Mouse (Mus musculus) Patski (cell line): ENCODE results near the gene Olfml2a. TPM values are rescaled to one million over a fixed set of nuclear protein-coding genes. Genes with fewer than 3 reads are reported as not detected.
A peak's percentile ranks its signal among the peaks of the same experiment; 100 is the strongest.

ENCODE experiments used
- ATAC-seq: fragments of 100-300 bp; one replicate; pipeline ENCODE4 v1.8.0; 2021
- CTCF ChIA-PET: fragments of 350-600 bp; sonication (Branson Sonifier 250); formaldehyde crosslinking; loops from one replicate; lab custom pipeline; 2022; ENCODE audit warnings: inconsistent platforms; lab: Charles Lee
- POLR2A ChIA-PET: fragments of 350-600 bp; sonication (Branson Sonifier 250); formaldehyde crosslinking; loops from one replicate; lab custom pipeline; 2022; ENCODE audit warnings: antibody characterized with exemption, inconsistent platforms; lab: Charles Lee
- DNase-seq: peaks from one replicate; pipeline ENCODE4 v3.0.0-alpha.2; 2011; ENCODE audit warnings: low read depth, low spot score
- H3K27me3 ChIP-seq: fragments of 371-371 bp; one replicate; pipeline ENCODE4 v1.5.1; 2021
- CTCF ChIP-seq: fragments of 100-300 bp; IDR thresholded peaks from one replicate; pipeline ENCODE4 v1.5.1; 2021
- in situ Hi-C: fragments of 300-500 bp; cut with MboI; formaldehyde crosslinking; loops from 3 replicates; pipeline ENCODE4 v1.11.1; 2018; ENCODE audit warnings: low pct_unique_long_range_greater_than_20kb, mixed read lengths
- polyA plus RNA-seq: library from polyadenylated mRNA; unstranded; gene quantifications from one replicate; pipeline ENCODE4 v1.2.3, GENCODE M21; 2021

Olfml2a gene
- polyA plus RNA-seq, 1 experiment from 2014 or later: 0.01 TPM

DNA sequence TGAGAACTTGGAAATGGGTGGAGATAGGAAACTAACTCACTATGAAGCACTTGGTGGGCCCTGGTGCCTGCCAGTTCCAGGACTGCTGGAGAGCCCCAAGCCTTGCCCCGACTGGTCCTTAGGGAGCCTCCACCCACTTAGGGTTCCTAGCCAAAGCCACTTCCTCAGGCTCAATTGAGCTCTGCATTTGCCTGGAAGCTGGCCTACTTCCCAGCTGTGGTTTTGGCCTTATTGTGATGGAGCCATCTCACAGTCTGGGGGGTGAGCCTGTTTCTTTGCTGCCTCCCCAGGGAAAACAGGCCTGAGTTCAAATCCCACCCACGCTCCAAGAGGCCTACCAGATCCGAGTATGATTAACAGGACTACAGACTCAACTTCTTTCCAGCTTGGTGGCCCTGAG, 54.8 kb downstream of the Olfml2a start:
- in situ Hi-C loops: no loop called here
- ATAC-seq: no peak
- ChIA-PET POLR2A (no interaction called here), CTCF (interaction anchor here (1.0 to 1.3 kb wide), 2 partner anchors 10 to 12 kb away, joined by 3 to 5 read pairs; no protein-coding TSS in a partner anchor)
- TF ChIP-seq CTCF: no peak
- H3K27me3 ChIP-seq: no peaks in the 10 kb centered on the region
- DNase-seq: no peak

DNA sequence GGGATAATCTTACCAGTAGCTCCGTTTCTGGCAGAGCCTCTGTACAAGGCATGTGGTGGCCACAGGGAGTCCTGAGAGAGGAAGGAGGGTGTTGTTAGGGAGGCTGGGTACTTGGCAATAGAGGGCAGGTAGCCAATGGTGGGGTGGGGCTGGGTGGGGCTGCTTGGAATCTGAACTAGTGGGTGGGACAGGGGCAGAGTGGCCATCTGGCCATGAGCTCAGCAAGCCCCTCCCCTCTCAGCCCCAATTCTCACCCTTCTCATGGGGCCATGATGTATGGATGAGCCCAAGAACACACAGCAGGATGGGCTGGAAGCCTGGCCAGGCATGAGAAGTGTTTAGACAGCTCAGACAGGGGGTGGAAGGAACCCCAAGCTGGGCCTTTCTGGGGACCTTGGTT, 55.6 kb downstream of the Olfml2a start:
- H3K27me3 ChIP-seq: no peaks in the 10 kb centered on the region
- ChIA-PET CTCF (interaction anchor here (1.0 kb wide), 1 partner anchor 11 kb away, joined by 3 read pairs; no protein-coding TSS in a partner anchor), POLR2A (no interaction called here)
- DNase-seq: no peak
- TF ChIP-seq CTCF: no peak
- in situ Hi-C loops: no loop called here
- ATAC-seq: no peak

DNA sequence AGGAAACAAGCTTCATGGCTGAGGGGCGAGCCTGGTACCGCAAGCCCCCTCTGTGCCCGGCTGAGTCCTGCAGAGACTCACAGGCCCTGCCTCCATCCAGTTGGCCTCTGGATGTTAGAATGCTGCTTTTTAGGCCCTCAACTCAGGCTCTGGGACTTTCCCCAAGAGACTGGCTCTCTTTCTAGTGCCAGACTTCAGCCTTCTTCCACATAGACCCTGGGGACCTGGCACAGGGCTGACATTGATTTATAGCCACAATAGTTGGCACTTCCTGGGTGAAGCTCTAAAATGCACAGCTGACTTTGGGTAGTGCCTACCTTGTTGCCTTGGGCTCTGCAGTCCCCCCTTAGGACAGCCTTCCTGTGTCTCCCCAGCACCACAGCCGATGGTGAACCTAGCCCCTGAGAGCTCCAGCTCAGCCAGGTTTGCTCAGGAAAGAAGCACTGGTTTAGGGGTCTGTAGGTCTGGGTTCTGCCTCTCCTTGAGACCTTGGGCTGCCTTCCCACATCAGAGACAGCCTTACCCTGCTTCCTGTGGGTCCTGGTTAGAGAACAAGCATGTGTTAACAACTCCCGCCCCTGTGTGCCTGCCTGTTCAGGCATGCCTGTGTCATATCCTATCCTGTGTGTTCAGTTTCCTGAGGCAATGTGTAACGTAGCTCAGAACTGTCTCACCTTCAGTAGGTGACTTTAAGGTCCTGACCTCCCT, 56.2 kb downstream of the Olfml2a start:
- TF ChIP-seq CTCF: no peak
- H3K27me3 ChIP-seq: no peaks in the 10 kb centered on the region
- DNase-seq (no peak), ATAC-seq (no peak)
- in situ Hi-C loops: no loop called here
- ChIA-PET CTCF (interaction anchor here (1.0 kb wide), 1 partner anchor 11 kb away, joined by 3 read pairs; no protein-coding TSS in a partner anchor), POLR2A (no interaction called here)

DNA sequence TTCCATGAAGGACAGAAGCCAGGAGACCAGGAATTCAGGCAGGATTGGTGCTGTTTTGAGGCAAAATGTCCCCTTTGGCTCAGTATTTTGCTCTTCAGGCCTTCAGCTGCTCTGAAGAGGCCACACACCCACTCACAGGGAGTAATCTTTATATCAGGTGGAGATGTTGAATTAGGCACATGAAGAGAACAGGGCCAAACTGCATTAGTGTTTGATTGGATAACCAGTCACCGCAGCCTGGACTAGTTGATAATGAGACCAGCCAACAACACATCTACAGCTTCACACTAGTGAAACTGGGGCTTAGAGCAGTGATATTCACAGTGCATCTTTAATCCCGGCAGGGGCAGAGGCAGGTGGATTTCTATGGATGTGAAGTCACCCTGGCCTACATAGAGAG, 57.2 kb downstream of the Olfml2a start:
- DNase-seq (no peak), ATAC-seq (no peak)
- ChIA-PET CTCF (no interaction called here), POLR2A (no interaction called here)
- H3K27me3 ChIP-seq: no peaks in the 10 kb centered on the region
- in situ Hi-C loops: no loop called here
- TF ChIP-seq CTCF: no peak

DNA sequence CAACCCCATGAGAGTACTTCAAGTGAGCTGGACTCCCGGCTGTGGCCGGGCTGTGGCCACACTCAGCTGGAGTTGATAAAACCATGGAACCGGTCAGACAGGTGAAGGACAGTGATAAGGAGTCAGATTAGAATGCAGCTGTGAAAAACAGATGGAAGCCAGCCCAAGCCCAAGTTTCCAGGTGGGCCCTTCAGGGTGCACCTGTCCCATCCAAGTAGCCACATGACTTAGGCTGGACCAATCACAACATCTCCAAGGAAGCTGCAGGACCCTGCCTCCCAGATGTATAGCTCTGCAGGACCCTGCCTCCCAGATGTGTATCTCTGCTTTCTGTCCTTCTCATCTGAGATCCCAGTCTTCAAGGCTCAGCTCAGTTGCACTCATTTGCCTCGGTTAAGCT, 60.2 kb downstream of the Olfml2a start:
- no peak for DNase-seq
- ChIA-PET CTCF (no interaction called here), POLR2A (no interaction called here)
- in situ Hi-C loops: no loop called here
- TF ChIP-seq CTCF: no peak
- H3K27me3 ChIP-seq: no peaks in the 10 kb centered on the region
- no peak for ATAC-seq

DNA sequence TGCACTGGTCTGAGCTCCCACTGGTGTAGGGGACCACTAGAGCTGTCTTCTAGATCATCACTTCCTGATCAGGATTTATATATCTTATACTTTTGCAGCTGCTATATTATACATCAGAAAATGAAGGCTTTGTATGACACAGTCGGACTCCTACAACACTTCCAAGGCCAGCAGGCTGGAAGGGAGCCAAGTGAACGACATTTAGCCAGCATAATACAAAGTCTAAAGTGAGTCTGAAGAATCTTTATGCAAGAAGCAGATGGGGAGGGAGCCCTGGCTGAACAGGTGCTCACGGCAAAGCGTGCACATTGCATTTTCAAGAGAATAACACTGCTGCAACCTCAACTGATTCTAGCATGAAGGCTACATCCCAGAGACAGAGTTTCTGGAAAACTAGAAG, 60.7 kb downstream of the Olfml2a start:
- DNase-seq: no peak
- POLR2A ChIA-PET: no interaction called here
- CTCF ChIA-PET: no interaction called here
- TF ChIP-seq CTCF: no peak
- no peaks in the 10 kb centered on the region for H3K27me3 ChIP-seq
- in situ Hi-C loops: no loop called here
- no peak for ATAC-seq

DNA sequence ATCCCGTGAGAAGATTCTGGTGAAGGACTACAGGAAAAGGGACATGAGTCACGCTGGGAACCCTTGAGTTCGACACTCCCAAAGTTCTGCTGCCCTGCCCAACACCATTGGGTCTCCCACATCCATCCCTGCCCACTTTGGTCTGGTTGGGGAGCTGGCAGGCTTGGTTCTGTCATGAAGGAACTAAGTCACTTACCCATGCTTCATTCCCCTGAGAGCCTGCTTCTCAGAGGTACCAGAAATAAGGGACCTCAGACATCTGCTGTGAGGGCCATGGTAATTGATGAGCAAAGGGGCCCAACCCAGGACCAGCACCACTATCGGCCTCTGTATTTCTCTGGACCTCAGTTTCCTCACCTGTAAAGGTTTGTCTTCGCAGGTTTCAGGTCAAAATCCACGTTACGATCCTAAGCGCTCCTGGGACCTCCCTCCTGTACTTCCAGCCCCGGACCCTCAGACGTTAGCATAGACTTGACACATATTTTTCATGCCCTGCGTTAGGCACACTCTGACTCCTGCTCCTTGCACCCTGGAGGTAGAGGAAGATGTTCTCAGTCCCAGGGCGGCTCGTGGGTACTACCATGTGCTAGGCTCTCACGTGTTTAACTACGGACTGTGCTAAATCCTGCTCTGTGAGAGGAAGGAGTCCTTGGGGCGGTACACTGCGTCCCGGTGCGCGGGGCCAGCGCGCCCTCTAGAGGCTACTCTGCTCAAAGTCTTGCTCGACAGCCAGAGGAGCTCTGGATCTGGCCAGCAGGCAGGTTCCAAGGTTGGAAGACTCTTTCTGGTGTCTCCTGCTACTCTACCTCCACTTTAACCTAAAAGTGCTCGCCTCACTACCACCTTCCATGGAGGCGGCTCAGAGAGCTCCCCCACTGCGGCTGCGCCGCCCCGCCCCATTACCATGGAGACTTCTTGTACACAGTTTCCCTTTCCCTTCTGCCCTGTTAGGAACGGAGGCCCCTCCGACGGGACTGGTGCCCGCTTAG, 65.9 kb downstream of the Olfml2a start, which contains the start of gene Wdr38:
Gene Wdr38, plus strand, starts transcription at position 91 of the 989 bp plus-strand sequence.
- TF ChIP-seq CTCF: no peak
- peak; percentile 76 for DNase-seq
- peak; percentile 85 for ATAC-seq
- in situ Hi-C loops: loop anchor here (5.0 kb wide), 2 partner anchors 70 to 200 kb away; partner anchors contain the start of gene Nr6a1
- ChIA-PET POLR2A (interaction anchor here (1.9 kb wide), 1 partner anchor 10 kb away, joined by 7 read pairs; no protein-coding TSS in a partner anchor), CTCF (interaction anchor here (0.7 to 2.3 kb wide), 11 partner anchors 11 to 175 kb away, joined by 3 to 13 read pairs (median 4); partner anchors contain the start of gene Nr6a1)
- H3K27me3 ChIP-seq: no peaks in the 10 kb centered on the region

DNA sequence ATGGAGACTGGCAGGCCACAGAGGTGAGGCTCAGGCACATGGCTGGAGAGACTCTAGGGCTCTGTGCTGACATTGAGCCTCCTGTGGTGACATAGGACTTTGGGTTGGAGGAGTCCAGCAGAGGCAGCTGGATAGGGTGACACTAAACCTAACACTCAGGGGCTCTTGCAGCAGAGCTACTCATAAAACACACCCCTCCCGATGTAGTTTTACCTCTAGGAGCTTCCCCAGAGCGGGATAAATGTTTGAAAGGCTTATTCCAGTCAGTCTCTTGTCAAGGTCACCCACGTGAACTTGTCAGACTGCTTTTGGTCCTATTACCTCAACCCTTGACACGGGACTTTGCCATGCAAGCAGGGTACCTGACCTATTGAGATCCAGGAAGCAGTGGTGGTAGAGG, 67.6 kb downstream of the Olfml2a start:
- no peaks in the 10 kb centered on the region for H3K27me3 ChIP-seq
- no peak for DNase-seq
- ATAC-seq: no peak
- ChIA-PET CTCF (interaction anchor here (1.5 to 2.3 kb wide), 2 partner anchors 13 to 74 kb away, joined by 5 to 8 read pairs; no protein-coding TSS in a partner anchor), POLR2A (interaction anchor here (0.6 to 1.9 kb wide), 4 partner anchors 9 to 508 kb away, joined by 3 to 7 read pairs (median 4); partner anchors contain the start of gene Nr6a1)
- TF ChIP-seq CTCF: no peak
- in situ Hi-C loops: loop anchor here (5.0 kb wide), 2 partner anchors 72 to 202 kb away; partner anchors contain the start of gene Nr6a1

DNA sequence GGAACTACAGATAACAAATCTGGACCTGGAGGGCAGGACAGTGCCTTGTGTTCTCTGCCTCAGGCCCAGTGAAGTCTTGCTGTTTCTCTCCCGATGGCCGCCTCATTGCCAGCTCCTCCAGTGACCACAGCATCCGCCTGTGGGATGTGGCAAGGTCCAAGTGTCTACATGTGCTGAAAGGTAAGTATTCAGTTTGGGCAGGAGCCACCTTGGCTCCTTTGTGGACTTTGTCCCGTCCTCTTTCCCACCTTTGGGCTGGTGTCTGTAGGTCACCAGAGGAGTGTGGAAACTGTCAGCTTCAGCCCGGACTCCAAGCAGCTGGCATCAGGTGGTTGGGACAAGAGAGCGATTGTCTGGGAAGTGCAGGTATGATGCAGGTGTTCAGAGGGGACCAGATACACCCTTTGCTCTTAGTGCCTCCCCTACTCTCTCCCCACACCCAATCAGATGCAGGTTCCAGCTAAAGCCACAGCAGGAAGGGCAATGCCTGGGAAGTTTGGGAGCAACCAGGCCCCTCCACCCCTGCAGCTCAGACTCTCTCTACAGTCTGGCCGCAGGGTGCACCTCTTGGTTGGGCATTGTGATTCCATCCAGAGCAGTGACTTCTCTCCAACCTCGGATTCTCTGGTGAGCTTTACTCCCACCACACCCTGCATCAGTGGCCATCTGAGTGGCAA, 68.3 kb downstream of the Olfml2a start:
- CTCF ChIA-PET: interaction anchor here (1.0 to 2.3 kb wide), 2 partner anchors 10 to 74 kb away, joined by 3 to 8 read pairs; no protein-coding TSS in a partner anchor
- no peak for DNase-seq
- POLR2A ChIA-PET: interaction anchor here (0.6 to 1.9 kb wide), 4 partner anchors 8 to 508 kb away, joined by 3 to 7 read pairs (median 4); partner anchors contain the start of gene Nr6a1
- TF ChIP-seq CTCF: no peak
- no peaks in the 10 kb centered on the region for H3K27me3 ChIP-seq
- in situ Hi-C loops: loop anchor here (5.0 to 10.0 kb wide), 3 partner anchors 73 to 355 kb away; partner anchors contain the start of genes Nr6a1 and Psmb7
- ATAC-seq: no peak
